Mouse (Mus musculus): Measurements from ENCODE around the gene Apbb1ip.

Apbb1ip gene

DNA sequence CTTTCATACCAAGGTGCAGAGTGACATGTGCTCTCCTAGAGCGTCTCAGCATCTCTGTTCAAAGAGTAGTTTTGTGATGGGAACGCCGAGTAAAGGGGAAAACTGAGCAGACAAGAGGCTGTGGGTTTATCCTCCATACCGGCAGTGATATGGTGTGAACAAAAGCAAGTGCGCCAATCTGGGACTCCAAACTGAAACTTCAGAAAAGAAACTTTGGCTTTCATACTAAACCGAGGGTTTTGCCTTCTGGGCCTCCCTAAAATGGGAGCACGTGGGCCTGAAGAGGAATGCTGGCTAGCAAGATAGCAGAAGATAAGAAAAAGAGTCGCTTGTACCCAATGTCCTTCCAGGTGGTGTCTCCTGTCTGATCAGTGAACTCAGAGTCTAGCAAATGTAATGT is 1.3 kb downstream of the Apbb1ip start:
- DNase-seq (ENCODE audit: low read depth, low spot score): no peak

DNA sequence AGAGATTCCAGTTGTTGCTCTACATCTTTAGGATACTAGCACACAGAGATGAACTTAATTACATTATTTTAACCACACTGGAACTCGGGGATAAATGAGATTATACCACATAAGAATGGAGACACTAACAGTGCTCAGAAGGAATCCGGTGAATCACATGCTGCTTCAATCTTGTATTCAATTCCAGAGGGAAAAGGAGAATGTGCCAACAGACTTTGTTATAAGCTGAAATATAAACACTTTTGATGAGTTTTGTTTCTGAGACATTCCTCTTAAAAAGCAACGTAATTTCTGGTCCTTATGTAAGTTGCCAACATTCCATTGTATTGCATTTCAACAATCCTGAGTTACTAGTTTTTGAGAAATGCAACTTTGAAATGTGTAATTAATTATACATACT is 1.8 kb downstream of the Apbb1ip start:
- DNase-seq (ENCODE audit: low read depth, low spot score): no peak

DNA sequence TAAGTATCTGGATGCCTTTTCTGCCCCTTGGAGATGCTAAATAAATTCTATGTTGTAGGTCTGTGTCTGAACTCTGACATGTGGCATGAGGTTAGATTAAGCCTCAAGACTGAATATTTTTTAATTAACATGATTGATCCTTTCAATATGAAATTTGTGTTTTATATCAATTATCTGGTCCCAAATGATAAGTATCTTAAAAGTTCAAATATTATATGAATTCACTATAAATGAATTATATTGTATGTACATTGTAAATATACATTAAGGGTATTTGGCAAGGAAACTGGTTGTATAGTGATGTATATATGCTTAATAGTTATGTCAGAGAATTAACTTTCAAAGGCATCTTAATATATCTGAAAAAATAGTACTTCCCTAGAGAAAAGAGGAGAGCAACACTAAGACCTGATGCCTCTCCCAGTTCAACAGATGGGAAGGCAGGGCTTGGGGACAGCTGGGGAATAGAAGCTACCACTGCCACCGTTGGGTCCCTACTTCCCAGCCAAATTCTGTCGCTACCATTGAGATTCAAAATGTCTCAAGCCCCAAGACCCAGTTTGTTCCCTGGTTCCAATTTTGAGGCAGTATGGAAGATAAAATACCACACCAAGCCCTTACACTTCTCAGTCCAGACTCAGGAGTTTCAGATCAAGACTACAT is 2.8 kb downstream of the Apbb1ip start:
- DNase-seq (ENCODE audit: low read depth, low spot score): no peak

DNA sequence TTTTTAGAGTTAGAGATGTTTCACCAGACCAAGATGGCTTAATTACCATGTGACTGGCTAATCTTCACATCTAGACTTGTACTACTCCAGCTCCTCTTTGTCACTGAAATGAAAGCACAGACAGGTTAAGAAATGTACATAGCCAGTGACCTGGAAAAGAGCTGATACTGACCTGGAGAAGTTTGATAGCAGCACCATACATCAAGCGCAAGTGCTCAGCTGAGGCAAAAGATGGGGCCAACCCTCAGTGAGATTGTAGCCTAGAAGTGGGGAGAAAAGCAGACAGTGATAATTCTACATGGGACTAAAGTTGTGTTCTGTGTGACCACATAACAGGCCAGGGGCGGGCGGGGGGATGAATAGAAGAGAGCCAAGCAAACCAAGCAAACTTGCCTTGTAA is 3.9 kb downstream of the Apbb1ip start:
- DNase-seq (ENCODE audit: low read depth, low spot score): no peak

DNA sequence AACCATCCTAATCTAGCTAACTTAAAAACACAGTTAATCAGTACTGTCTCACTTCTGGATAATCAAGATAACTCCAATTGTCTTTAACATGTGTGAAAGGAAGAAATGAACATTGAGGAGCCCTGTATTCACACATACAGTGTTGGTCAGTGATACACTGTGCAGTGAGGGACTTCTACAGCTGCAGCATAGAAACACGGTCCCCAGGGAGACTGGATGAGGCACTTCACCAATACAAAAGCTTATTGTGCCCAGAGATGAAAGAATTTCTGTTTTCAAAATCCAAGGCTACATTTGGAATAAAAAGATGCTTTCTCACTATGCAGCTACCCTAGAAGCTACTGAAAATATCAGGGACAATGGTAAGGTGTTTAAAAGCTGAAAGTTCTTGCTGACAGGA is 7.0 kb downstream of the Apbb1ip start:
- no peak for DNase-seq (ENCODE audit: low read depth, low spot score)

DNA sequence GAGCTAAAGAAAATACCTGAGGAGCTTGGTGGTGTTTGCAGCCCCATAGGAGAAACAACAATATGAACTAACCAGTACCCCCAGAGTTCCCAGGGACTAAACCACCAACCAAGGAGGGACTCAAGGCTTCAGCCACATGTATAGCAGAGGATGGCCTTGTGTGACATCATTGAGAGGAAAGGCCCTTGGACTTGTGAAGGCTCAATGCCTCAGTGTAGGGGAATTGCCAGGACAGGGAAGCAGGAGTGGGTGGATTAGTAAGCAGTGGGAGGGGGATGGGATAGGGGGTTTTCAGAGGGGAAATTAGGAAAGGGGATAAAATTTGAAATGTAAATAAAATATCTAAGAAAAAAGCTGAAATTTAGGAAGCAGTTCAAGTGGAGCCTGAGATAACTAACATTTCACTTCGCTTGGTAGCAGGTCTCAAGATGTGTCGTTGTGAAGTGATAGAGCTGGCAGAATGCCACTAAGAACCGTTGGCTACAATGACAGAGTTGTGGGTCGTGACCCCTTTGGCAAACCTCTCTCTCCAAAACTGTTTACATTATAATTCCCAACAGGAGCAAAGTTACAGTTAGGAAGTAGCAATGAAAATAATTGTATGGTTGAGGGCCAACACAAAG is 7.6 kb downstream of the Apbb1ip start:
- DNase-seq (ENCODE audit: low read depth, low spot score): no peak

- DNase-seq (ENCODE audit: low read depth, low spot score): no peak
These were observed 8.2 kb downstream of the Apbb1ip start for GRCm38 (mm10) chr2:22782057-22782456.

DNA sequence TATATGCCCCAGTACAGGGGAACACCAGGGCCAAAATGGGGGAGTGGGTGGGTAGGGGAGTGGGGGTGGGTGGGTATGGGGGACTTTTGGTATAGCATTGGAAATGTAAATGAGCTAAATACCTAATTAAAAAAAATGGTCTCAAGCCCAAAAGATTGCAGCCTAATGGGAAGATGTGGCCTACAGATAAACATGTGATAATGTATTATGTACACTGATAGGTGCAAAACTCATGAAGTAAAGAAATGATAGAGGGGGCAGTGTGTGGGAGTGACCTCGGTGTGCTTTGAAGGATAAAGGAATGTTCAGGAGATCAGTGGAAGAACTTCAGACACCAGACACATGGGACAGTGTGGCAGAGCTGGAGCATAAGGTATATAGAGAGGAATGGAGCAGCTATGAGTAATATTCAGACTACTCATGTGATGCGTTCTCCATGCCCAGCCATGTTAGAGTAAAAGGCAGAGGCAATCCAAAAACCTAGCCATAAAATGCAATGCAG is 9.3 kb downstream of the Apbb1ip start:
- DNase-seq (ENCODE audit: low read depth, low spot score): no peak

GRCm38 (mm10) chr2:22784186-22784585 is 10.3 kb downstream of the Apbb1ip start:
- DNase-seq (ENCODE audit: low read depth, low spot score): no peak

DNA sequence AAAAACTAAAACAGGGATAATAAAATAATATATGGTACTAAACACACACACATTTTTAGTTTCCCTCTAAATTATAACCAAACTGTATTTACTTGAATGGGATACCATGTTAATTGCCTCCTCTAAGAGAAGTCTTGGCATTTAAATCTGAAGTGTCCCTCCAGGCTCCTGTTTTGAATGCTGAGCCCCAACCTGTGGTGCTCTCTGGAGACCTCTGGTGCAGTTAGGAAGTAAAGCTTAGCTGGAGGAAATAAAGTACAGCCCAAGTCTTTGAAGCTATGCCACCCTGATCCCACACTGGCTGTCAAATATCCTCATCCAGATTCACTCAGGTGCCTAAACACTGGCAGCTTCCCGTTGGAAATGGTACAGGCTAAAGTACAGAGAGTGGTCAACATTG is 10.9 kb downstream of the Apbb1ip start:
- DNase-seq (ENCODE audit: low read depth, low spot score): no peak

DNA sequence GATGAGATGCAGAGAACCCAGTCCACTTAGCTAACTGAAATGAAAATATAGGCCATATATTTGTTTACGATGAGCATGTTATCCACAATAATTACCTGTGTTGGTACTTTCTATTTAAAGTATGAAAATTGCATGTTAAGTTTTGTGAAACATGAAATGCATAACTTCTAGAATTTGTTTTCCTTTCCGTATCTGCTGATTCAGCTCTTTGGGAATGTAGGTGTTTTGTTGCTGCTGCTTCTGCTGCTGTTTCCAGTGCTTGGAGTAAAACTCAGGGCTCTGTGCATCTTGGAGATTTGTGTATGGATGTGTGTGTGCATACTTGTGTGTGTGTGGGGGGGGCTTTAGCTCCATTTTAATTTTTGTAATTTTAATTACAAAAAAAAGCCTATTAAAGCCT is 14.8 kb downstream of the Apbb1ip start:
- DNase-seq (ENCODE audit: low read depth, low spot score): no peak

GRCm38 (mm10) chr2:22789576-22789975 is 15.7 kb downstream of the Apbb1ip start:
- DNase-seq (ENCODE audit: low read depth, low spot score): no peak

GRCm38 (mm10) chr2:22790435-22790834 is 16.5 kb downstream of the Apbb1ip start:
- DNase-seq (ENCODE audit: low read depth, low spot score): no peak

DNA sequence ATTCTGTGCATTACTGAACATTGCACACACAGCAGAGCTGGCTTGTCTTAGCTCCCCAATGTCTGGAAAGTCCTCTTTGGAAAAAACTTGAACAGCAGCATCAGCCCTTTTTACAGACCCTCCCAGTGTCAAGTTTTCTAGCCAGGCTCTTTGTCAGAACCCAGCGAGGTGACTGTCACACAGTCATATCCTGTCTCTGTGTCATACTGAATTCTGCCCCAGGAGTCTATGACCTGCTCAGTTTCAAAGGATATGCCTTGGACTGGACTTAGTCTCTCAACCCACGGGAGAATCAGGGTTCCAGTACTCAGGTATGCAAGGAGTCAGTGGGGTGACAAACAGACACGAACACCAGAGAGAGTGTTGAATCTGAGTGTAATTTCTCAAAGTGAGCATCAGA is 21.2 kb downstream of the Apbb1ip start:
- DNase-seq (ENCODE audit: low read depth, low spot score): no peak

DNA sequence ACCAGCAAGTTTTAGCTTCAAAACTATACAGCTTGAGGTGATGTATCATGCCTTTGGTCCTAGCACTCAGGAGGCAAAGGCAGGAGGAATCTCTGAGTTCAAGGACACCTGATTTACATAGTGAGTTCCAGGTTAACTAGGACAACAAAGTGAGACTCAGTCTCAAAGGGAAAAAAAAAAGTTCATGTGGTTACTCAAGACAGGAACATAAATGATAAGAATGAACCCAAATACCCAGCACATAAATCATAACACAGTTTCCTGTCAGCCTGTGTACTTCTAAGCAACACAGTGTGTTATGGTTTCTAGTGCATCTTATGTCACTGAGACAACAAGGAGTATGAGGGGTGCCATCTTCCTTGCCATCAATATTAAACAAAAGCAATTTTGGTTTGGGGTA is 22.6 kb downstream of the Apbb1ip start:
- no peak for DNase-seq (ENCODE audit: low read depth, low spot score)

DNA sequence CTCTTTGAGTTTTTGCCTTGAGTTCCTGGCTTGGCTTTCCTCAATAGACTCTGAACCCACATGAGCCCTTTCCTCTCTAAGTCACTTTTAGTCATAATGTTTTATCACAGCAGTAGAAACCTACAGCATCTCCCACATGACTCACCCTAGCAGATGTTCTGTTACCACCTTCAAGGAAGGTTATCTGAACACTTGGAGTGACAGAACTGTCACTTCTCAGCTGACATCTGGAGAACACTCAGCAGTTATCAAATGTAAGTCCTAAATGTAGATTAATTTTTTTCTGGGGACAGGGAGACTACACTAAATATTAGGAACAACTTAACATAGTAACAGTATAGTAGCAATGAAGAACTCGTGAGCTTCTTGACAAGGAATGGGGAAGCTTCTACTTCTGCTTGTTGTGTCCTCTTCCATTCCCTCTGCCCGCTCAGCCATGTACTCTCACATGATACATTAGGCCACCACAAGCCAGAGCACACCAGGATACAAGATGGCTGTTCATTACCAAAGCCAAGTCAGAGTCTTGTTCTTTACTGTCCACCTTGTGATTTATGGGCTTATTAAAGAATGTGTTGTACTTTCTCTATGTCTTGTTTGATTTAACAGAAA is 25.6 kb downstream of the Apbb1ip start:
- no peak for DNase-seq (ENCODE audit: low read depth, low spot score)

GRCm38 (mm10) chr2:22805589-22805988 is 31.7 kb downstream of the Apbb1ip start:
- no peak for DNase-seq (ENCODE audit: low read depth, low spot score)

DNA sequence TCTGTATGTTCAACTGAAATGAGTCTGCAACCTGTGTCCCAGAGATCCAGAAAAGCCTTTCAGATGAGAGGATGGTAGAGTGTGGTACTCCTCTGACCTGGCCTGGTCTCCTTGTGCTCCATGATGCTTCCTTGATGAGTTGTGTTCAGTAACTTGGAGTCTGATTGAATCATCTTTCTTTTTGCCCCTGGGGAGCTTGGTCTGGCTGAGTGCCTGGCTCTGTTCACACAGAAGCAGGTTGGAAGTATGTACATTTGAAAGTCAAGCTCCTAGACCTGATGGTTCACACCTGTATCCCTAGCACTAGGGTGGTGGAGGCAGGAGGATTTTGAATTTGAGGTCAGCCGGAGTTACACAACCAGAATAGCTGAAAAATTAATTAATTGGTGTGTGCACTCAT is 32.7 kb downstream of the Apbb1ip start:
- DNase-seq (ENCODE audit: low read depth, low spot score): no peak

GRCm38 (mm10) chr2:22807312-22807711 is 33.4 kb downstream of the Apbb1ip start:
- DNase-seq (ENCODE audit: low read depth, low spot score): no peak

GRCm38 (mm10) chr2:22810851-22811250 is 37.0 kb downstream of the Apbb1ip start:
- no peak for DNase-seq (ENCODE audit: low read depth, low spot score)

DNA sequence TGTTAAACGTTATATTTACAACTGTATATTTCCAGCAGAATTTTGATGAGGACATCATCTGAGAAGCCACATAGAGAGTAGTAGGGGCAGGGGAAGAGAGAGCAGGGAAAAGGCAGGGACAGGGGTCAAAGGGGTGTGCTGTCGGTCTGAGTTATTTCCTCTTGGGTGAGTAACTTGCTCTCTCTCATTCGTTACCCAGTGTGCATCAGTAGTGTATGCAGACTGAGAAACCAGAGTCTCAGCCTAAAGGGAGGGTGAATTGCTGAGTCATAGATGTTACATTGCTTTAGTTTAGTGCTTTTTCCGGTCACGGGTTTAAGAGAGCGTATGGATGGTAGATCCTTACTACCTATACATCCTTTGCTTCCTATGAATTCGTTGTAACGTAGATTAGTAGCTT is 37.6 kb downstream of the Apbb1ip start:
- no peak for DNase-seq (ENCODE audit: low read depth, low spot score)

- DNase-seq (ENCODE audit: low read depth, low spot score): no peak
These were observed 40.0 kb downstream of the Apbb1ip start for GRCm38 (mm10) chr2:22813921-22814320.

DNA sequence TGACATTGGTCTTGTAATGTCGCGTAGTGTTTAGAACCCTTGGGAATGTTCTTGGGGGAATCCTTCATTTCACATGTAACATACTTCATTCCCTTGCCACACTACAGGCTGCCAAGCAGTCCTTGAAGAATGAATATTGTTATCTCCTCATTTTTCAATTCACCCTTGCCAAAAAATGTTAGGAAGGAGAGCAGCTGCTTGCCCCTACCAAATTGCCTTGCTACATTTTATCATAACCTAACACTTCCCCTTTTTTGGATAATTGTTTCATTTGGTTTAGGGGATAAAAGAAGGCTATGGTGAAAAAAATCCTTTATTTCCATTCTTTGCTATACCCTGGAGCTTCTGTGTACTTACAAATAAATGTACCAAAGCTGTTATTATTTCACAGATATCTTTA is 41.8 kb downstream of the Apbb1ip start:
- DNase-seq (ENCODE audit: low read depth, low spot score): no peak

Measured in retina, adult 2 months (tissue).